Mouse (Mus musculus): ENCODE data around the gene Slc12a8. TPM values are rescaled to one million over a fixed set of nuclear protein-coding genes. Genes with fewer than 3 reads are reported as not detected.

Gene Slc12a8
- polyA plus RNA-seq, 1 experiment: 0.91 TPM

DNA sequence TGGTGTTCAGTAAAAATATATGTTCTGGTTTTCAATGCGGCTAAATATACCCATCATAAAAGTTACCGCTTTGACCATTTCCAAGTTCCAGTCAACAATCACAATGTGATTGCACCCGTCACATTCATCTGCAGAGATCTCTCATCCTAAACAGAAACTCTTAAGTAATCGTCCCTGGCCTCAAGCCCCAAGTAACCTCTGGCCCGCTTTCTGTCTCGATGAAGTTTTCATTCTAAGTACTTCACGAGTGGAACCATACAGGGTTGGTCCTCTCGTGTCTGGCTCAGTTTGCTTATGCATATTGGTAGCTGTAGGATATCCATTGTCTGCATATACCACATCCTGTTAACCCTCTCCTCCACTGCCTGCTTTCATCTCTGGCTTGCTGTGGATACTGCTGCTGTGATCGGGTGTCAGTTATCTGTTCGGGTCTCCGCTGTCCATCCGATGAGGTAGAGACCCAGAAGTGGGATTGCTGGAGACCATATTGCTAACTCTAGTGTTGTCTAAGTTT is 181.2 kb downstream of the Slc12a8 start:
- Histone ChIP-seq H3K4me3 (ENCODE audit: insufficient read depth, low read length) (no peak overlapping the region), H3K27ac (ENCODE audit: insufficient read depth, low read length) (no peak overlapping the region; the same call in 1 of the 2 replicates), H3K4me1 (ENCODE audit: control insufficient read depth, insufficient read depth, low read length) (peaks cover 2% of the 10 kb centered on the region; the same call in 1 of the 2 replicates)
- TF ChIP-seq POLR2A (IDR thresholded peaks at IDR 0.05; ENCODE audit: low read depth, low read length) (no peak), CTCF (IDR thresholded peaks at IDR 0.05; ENCODE audit: borderline replicate concordance, insufficient read depth, low read length) (no peak)

- no peak overlapping the region for H3K27ac ChIP-seq (ENCODE audit: insufficient read depth, low read length)
These were observed 183.5 kb downstream of the Slc12a8 start for GRCm38 (mm10) chr16:33700584-33700983.

GRCm38 (mm10) chr16:33701872-33702271 is 184.7 kb downstream of the Slc12a8 start:
- TF ChIP-seq CTCF (IDR thresholded peaks at IDR 0.05; ENCODE audit: borderline replicate concordance, insufficient read depth, low read length) (no peak), POLR2A (IDR thresholded peaks at IDR 0.05; ENCODE audit: low read depth, low read length) (no peak)
- no peak overlapping the region for H3K4me3 ChIP-seq (ENCODE audit: insufficient read depth, low read length)
- H3K27ac ChIP-seq (ENCODE audit: insufficient read depth, low read length): no peak overlapping the region
- peaks cover 2% of the 10 kb centered on the region; the same call in 1 of the 2 replicates for H3K4me1 ChIP-seq (ENCODE audit: control insufficient read depth, insufficient read depth, low read length)

More at GRCm38 (mm10) chr16:33700584-33700983, 183.5 kb downstream of the Slc12a8 start:
- Histone ChIP-seq H3K4me1 (ENCODE audit: control insufficient read depth, insufficient read depth, low read length) (peaks cover 2% of the 10 kb centered on the region; the same call in 1 of the 2 replicates), H3K4me3 (ENCODE audit: insufficient read depth, low read length) (no peak overlapping the region)
- TF ChIP-seq POLR2A (IDR thresholded peaks at IDR 0.05; ENCODE audit: low read depth, low read length) (no peak), CTCF (IDR thresholded peaks at IDR 0.05; ENCODE audit: borderline replicate concordance, insufficient read depth, low read length) (no peak)

DNA sequence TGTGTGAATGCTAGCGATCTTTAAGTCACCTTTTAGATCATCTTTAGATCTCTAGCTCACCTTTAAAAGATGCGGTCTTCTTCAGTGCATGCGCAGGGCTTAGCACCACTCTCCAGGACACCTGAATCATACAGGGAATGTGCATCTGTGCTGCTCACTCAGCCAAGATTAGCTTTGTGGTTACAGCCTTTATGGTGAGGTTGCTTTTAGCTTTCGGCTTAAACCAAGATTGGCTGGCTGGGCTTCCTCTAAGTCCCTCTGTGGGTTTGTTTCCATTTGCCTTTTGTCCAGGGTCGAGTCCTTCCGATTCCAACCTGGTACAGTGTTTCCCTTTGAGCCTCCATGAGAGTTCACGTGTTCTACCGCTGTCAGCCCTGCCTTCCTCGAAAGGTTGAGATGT is 187.2 kb downstream of the Slc12a8 start:
- Histone ChIP-seq H3K27ac (ENCODE audit: insufficient read depth, low read length) (no peak overlapping the region), H3K4me1 (ENCODE audit: control insufficient read depth, insufficient read depth, low read length) (no peaks in the 10 kb centered on the region), H3K4me3 (ENCODE audit: insufficient read depth, low read length) (no peak overlapping the region)
- no peak for TF ChIP-seq CTCF (IDR thresholded peaks at IDR 0.05; ENCODE audit: borderline replicate concordance, insufficient read depth, low read length)
- no peak for TF ChIP-seq POLR2A (IDR thresholded peaks at IDR 0.05; ENCODE audit: low read depth, low read length)

DNA sequence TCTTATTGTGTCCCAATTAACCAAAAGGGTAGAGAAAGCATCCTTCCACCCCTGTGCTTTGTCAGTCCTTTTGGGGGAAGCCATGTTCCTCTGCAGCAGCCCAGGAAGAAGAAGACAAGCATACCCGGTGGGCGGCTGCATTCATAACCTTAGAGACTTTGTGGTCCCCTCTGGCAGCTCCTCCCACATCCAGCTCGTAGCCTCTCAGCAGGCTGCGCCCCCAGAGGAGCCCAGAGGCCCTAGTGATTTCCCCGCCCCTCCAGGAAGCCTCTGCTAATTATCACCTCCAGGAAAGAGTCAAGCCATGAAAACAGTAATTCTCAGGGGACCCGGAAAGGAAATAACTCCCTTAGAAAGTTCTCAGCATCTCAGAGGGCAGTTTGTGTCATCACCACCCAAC is 188.1 kb downstream of the Slc12a8 start:
- Histone ChIP-seq H3K27ac (ENCODE audit: insufficient read depth, low read length) (no peak overlapping the region), H3K4me3 (ENCODE audit: insufficient read depth, low read length) (no peak overlapping the region), H3K4me1 (ENCODE audit: control insufficient read depth, insufficient read depth, low read length) (no peaks in the 10 kb centered on the region)
- TF ChIP-seq POLR2A (IDR thresholded peaks at IDR 0.05; ENCODE audit: low read depth, low read length) (no peak), CTCF (IDR thresholded peaks at IDR 0.05; ENCODE audit: borderline replicate concordance, insufficient read depth, low read length) (no peak)

DNA sequence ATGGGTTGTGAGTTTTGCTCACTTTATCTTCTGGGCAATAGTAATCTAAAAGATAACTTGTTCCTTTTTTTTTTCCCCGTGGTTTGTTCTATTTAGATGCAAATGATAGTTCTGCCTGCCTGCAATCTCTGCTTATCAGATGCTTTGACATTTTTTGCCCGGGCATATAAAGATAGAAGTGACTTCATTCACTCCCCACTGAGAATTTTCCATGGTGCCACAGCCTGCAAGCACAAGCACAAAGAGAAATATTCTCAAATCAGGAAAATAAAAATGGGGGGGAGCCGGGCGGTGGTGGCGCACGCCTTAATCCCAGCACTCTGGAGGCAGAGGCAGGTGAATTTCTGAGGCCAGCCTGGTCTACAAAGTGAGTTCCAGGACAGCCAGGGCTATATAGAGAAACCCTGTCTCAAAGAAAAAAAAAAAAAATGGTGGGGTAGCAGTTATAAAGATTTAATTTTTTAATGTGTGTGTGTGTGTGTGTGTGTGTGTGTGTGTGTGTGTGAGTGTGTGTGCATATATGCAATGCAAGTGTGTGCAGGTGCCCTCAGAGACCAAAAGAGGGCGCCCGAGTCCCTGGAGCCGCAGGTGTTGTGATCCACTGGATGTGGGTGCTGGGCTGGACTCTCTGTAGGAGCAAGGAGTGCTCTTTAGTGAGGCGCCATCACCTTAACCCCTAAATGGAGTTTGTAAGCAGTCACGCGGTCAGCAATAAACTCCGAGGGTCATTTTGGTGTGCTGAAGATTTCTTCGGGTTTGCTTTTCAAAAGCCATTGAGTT is 189.2 kb downstream of the Slc12a8 start:
- no peak for TF ChIP-seq CTCF (IDR thresholded peaks at IDR 0.05; ENCODE audit: borderline replicate concordance, insufficient read depth, low read length)
- TF ChIP-seq POLR2A (IDR thresholded peaks at IDR 0.05; ENCODE audit: low read depth, low read length): no peak
- H3K27ac ChIP-seq (ENCODE audit: insufficient read depth, low read length): no peak overlapping the region
- H3K4me3 ChIP-seq (ENCODE audit: insufficient read depth, low read length): no peak overlapping the region
- H3K4me1 ChIP-seq (ENCODE audit: control insufficient read depth, insufficient read depth, low read length): no peaks in the 10 kb centered on the region

DNA sequence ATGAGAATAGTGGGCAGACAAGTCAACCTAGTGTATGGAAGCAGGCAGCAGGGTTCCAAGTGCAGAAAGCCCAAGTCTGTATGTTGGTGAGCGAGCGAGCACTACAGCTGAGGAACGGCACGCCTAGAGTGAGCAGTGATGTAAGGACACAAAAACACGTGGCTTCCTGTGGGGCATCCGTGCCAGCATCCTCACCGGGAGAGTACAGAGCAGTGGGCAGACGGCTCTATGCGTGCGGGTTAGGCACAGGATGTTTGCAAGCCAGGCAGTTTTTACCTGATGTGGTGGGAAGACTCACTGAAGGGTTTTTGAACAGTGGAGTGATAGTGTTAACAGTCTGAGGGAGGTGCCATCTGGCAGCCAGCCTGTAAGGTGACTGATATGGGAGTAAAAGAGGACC is 190.9 kb downstream of the Slc12a8 start:
- H3K4me1 ChIP-seq (ENCODE audit: control insufficient read depth, insufficient read depth, low read length): no peaks in the 10 kb centered on the region
- H3K4me3 ChIP-seq (ENCODE audit: insufficient read depth, low read length): no peak overlapping the region
- no peak overlapping the region for H3K27ac ChIP-seq (ENCODE audit: insufficient read depth, low read length)
- TF ChIP-seq POLR2A (IDR thresholded peaks at IDR 0.05; ENCODE audit: low read depth, low read length) (no peak), CTCF (IDR thresholded peaks at IDR 0.05; ENCODE audit: borderline replicate concordance, insufficient read depth, low read length) (no peak)

DNA sequence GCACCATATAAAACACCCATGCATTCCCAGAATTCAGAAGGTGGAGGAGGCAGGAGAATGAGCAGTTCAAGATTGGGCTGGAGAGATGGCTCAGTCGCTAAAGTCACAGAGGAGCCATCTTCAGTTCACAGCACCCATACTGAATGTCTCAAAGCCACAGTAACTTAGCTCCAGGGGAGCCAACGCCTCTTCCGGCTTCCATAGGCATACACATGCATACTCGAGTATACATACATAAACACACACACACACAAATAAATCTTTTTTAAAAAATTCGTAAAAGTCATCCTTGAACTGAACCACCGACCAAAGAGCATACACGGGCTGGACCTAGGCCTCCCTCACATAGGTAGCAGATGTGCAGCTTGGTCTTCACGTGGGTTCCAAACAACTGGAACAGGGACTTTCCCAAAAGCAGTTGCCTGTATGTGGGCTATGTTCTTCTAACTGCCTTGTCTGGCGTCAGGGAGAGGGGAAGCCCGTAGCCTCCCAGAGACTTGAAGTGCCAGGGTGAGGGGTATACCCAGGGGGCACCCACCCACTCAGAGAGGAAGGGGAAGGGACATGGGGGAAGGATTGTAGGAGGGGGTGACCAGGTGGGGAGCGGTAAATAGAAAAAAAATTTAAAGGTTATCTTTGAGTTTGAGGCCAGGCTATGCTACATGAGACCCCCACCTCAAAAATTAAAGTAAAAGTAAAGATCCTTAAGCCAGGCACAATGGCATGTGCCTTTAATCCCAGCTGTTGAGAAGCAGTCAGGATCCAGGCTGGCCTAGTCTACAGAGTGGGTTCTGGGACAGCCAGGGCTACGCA is 191.7 kb downstream of the Slc12a8 start:
- TF ChIP-seq CTCF (IDR thresholded peaks at IDR 0.05; ENCODE audit: borderline replicate concordance, insufficient read depth, low read length): no peak
- no peak for TF ChIP-seq POLR2A (IDR thresholded peaks at IDR 0.05; ENCODE audit: low read depth, low read length)
- H3K4me1 ChIP-seq (ENCODE audit: control insufficient read depth, insufficient read depth, low read length): no peaks in the 10 kb centered on the region

More for the DNA sequence above, 191.7 kb downstream of the Slc12a8 start:
- no peak overlapping the region for H3K4me3 ChIP-seq (ENCODE audit: insufficient read depth, low read length)
- no peak overlapping the region for H3K27ac ChIP-seq (ENCODE audit: insufficient read depth, low read length)

Other genes with a start within 250 kb of the Slc12a8 start
- 65.7 and 80.8 TPM in 2 replicates for gene Zfp148, start 136.5 kb upstream of the Slc12a8 start, polyA plus RNA-seq (2011; ENCODE audit: insufficient read length, low read depth, missing spikeins)
- 32.2 and 33.7 TPM in 2 replicates for gene Heg1, start 167.0 kb downstream of the Slc12a8 start, polyA plus RNA-seq (2011; ENCODE audit: insufficient read length, low read depth, missing spikeins)

All from embryonic fibroblast, embryonic 13.5 days (primary cell).